Mouse (Mus musculus) ES-E14 (cell line): ENCODE data around the gene Rbsn. TPM values are rescaled to one million over a fixed set of nuclear protein-coding genes. Genes with fewer than 3 reads are reported as not detected.
A peak's percentile ranks its signal among the peaks of the same experiment; 100 is the strongest.

Source experiments
- DNase-seq: peaks from one replicate; pipeline ENCODE4 v3.0.0-alpha.2; 2013; ENCODE audit warnings: low read depth, low spot score
- H3K27ac ChIP-seq: 2 replicates; pipeline ENCODE4 v1.5.1; 2012; ENCODE audit warnings: low read depth, mild to moderate bottlenecking, low read length, moderate library complexity, mixed read lengths; ENCODE audit not compliant: poor library complexity, insufficient read depth, severe bottlenecking
- H3K36me3 ChIP-seq: 2 replicates; pipeline ENCODE4 v1.6.1; 2012; ENCODE audit warnings: mild to moderate bottlenecking, low read length, moderate library complexity, mixed read lengths; ENCODE audit not compliant: control insufficient read depth, poor library complexity, insufficient read depth, severe bottlenecking
- H3K4me1 ChIP-seq, 2 experiments: fragments of 150-350 bp in 1 of 2; sonication (generic) in 1 of 2; 2 replicates each; pipeline ENCODE4 v1.6.1; 2012; ENCODE audit warnings: low read length in 2 of 2, mild to moderate bottlenecking in 1 of 2, mixed read lengths in 1 of 2; ENCODE audit not compliant: control insufficient read depth in 2 of 2, insufficient read depth in 2 of 2, poor library complexity in 1 of 2
- H3K4me3 ChIP-seq, 2 experiments: fragments of 150-350 bp in 1 of 2; sonication (generic) in 1 of 2; 2 replicates each; pipeline ENCODE4 v1.5.1; 2012; ENCODE audit warnings: low read length in 2 of 2, low read depth in 1 of 2, mild to moderate bottlenecking in 1 of 2, mixed read lengths in 1 of 2; ENCODE audit not compliant: insufficient read depth in 1 of 2, poor library complexity in 1 of 2, severe bottlenecking in 1 of 2
- H3K9ac ChIP-seq: 2 replicates; pipeline ENCODE4 v1.6.1; 2012; ENCODE audit warnings: low read depth, mild to moderate bottlenecking, low read length, mixed read lengths; ENCODE audit not compliant: poor library complexity, insufficient read depth, severe bottlenecking
- H3K9me3 ChIP-seq: fragments of 150-350 bp; sonication (generic); 2 replicates; pipeline ENCODE4 v1.6.1; 2012; ENCODE audit warnings: low read depth, mild to moderate bottlenecking, low read length; ENCODE audit not compliant: control insufficient read depth, insufficient read depth
- CHD2 ChIP-seq: IDR thresholded peaks from 2 replicates; pipeline ENCODE4 v1.6.1; 2014; ENCODE audit warnings: mild to moderate bottlenecking, low read depth, low read length, inconsistent platforms
- HCFC1 ChIP-seq: IDR thresholded peaks from 2 replicates; pipeline ENCODE4 v1.6.1; 2012; ENCODE audit warnings: low read length, inconsistent platforms, borderline replicate concordance; ENCODE audit not compliant: insufficient read depth
- MAFK ChIP-seq: IDR thresholded peaks from 2 replicates; pipeline ENCODE4 v1.6.1; 2014; ENCODE audit warnings: mild to moderate bottlenecking, low read depth, low read length, inconsistent platforms; ENCODE audit not compliant: insufficient read depth
- ZC3H11A ChIP-seq: IDR thresholded peaks from 2 replicates; pipeline ENCODE4 v1.6.1; 2012; ENCODE audit warnings: low read depth, mild to moderate bottlenecking, inconsistent platforms, low read length, borderline replicate concordance
- ZNF384 ChIP-seq: IDR thresholded peaks from 2 replicates; pipeline ENCODE4 v1.6.1; 2012; ENCODE audit warnings: low read depth, low read length, inconsistent platforms
- in situ Hi-C, 2 experiments: fragments of 600-800 bp; cut with MboI; formaldehyde crosslinking; loops; one replicate each; pipeline ENCODE4 v1.15.1; 2025; ENCODE audit warnings: low sequenced_read_pairs in 2 of 2, inconsistent platforms in 1 of 2; ENCODE audit not compliant: unreplicated experiment in 2 of 2
- total RNA-seq: library from RNA; depleted of rRNA; stranded (reverse); fragments of 300-350 nt; gene quantifications from 2 replicates; pipeline ENCODE4 v1.2.3, GENCODE M21; 2012

The Rbsn gene
- total RNA-seq, 1 experiment, result 17.9 TPM

- Histone ChIP-seq H3K36me3 (peaks cover 5% of the 10 kb centered on the region; the same call in 1 of the 2 replicates), H3K4me1 (peaks cover 6 to 37% of the 10 kb centered on the region in 2 experiments; a peak in 3 of 4 replicates), H3K4me3 (no peak overlapping the region), H3K27ac (peak overlapping the region; percentile 48; the same call in 1 of the 2 replicates), H3K9ac (no peak overlapping the region), H3K9me3 (no peaks in the 10 kb centered on the region)
- in situ Hi-C loops, result no loop called here
- no peak for TF ChIP-seq ZC3H11A
- DNase-seq, result peak; percentile 91
Measured at GRCm38 (mm10) chr6:92247215-92247919, 32.6 kb upstream of the Rbsn start.

GRCm38 (mm10) chr6:92246335-92246734, 31.6 kb upstream of the Rbsn start:
- no peak overlapping the region; the same call in 1 of the 2 replicates for H3K27ac ChIP-seq
- H3K9ac ChIP-seq, result no peak overlapping the region
- DNase-seq, result peak; percentile 78
- TF ChIP-seq ZNF384 (no peak), CHD2 (no peak), ZC3H11A (no peak), HCFC1 (no peak), MAFK (no peak)
- no peak overlapping the region for H3K4me3 ChIP-seq
- no peaks in the 10 kb centered on the region for H3K9me3 ChIP-seq
- in situ Hi-C loops, result no loop called here
- peaks cover 6 to 31% of the 10 kb centered on the region in 2 experiments; a peak in 3 of 4 replicates for H3K4me1 ChIP-seq
- H3K36me3 ChIP-seq, result peaks cover 5% of the 10 kb centered on the region; the same call in 1 of the 2 replicates

GRCm38 (mm10) chr6:92244591-92244990, 29.9 kb upstream of the Rbsn start, which contains the start of gene Trh:
Gene Trh (minus strand): TSS chr6:92244650.
- in situ Hi-C loops, result no loop called here
- DNase-seq, result no peak
- TF ChIP-seq MAFK (no peak), HCFC1 (no peak), ZC3H11A (no peak), ZNF384 (no peak), CHD2 (no peak)
- peaks cover 5% of the 10 kb centered on the region; the same call in 1 of the 2 replicates for H3K36me3 ChIP-seq
- peaks cover 6 to 29% of the 10 kb centered on the region in 2 experiments; a peak in 3 of 4 replicates for H3K4me1 ChIP-seq
- peak within 1 kb of the TSS; percentile 56 for H3K9ac ChIP-seq
- peak within 1 kb of the TSS; percentile 61 to 67 for H3K4me3 ChIP-seq
- no peaks in the 10 kb centered on the region for H3K9me3 ChIP-seq
- peak within 1 kb of the TSS; percentile 22; the same call in 1 of the 2 replicates for H3K27ac ChIP-seq

GRCm38 (mm10) chr6:92241178-92241906, 26.6 kb upstream of the Rbsn start:
- peak; percentile 91 for TF ChIP-seq HCFC1
- TF ChIP-seq ZC3H11A, result no peak
- peak; percentile 52; the same call in 1 of the 2 replicates for TF ChIP-seq CHD2
- TF ChIP-seq ZNF384, result no peak
- TF ChIP-seq MAFK, result no peak
- H3K27ac ChIP-seq, result no peak overlapping the region
- in situ Hi-C loops, result no loop called here
- H3K4me3 ChIP-seq, result no peak overlapping the region
- peaks cover 5% of the 10 kb centered on the region; the same call in 1 of the 2 replicates for H3K36me3 ChIP-seq
- H3K9ac ChIP-seq, result no peak overlapping the region
- DNase-seq, result no peak
- H3K4me1 ChIP-seq, result peaks cover 6 to 16% of the 10 kb centered on the region in 2 experiments; a peak in 3 of 4 replicates
- H3K9me3 ChIP-seq, result no peaks in the 10 kb centered on the region
